Mouse (Mus musculus) spleen, postnatal 0 days (tissue): Measurements from ENCODE around the gene Col17a1. TPM values are rescaled to one million over a fixed set of nuclear protein-coding genes. Genes with fewer than 3 reads are reported as not detected.

Experiments
- polyA plus RNA-seq: library from polyadenylated mRNA; unstranded; fragments of >200 nt; fragmentation: Nextera tagmentation; extraction: Ambion mirVana; gene quantifications from 2 replicates; pipeline ENCODE4 v1.2.1, GENCODE M21; 2015

Gene Col17a1
- 0.07 and 0.22 TPM in 2 replicates for polyA plus RNA-seq

DNA sequence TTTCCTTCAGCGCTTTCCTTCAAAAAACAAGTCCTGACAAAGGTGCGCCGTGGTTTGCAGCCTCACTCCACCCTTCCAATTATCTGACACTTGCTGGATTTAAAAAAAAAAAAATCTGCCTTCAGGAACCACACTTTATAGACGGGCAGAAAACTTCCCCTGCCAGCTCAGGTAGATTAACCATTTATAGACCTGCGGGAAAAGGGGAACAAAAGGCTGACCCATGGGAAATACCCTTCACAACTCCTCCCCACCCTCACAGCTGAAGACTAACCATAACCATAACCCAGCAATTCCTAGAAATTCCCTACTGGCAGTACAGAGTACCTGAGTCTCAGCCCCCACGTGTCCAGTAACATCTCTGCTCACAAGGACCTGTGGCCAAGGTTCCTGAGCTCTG, at the start of gene Col17a1:
Gene Col17a1, minus strand, starts transcription at position 101 of the 400 bp plus-strand sequence.

DNA sequence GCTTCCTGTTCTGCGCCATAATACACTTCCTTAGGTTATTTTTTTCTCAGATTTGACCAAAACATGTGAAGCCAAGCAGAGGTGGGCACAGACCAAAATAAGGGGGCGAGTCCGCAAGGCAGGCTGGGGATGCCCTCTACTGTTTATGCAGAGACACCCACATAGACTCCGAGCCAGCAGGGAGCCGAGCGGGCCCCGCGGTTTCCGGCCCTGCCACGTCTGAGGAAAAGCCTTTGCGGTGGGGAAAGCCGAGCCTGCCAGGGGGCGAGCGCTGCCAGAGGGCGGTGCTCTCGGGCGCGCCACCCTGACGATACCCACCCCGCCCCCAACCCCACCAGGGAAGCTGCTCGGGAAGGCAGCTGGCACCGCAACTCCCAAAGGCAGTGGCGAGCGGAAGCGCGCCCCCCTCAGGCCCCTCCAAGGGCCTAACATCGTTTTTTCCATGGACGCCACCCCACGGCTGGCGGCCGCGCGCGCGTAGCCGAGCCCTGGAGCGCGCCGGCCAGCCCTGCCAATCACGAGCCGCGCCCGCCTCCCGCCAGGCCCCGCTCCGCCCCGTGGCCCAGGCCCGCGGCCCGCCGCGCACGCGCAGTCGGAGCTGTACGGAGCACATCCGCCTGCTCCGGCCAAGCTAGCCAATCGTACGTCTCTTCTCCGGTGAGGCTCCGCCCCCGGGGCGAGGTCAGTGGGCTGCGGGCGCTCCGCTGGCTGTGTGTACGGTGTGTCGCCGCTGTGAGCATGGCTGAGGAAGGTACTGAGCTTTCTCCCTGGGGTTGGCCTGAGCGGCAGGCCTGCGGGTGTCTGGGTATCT, 39.4 kb upstream of the Col17a1 start, which contains the start of gene Sfr1:
Gene Sfr1, plus strand, starts transcription at position 612 of the 811 bp plus-strand sequence.

Other genes with a start within 250 kb of the Col17a1 start
- 2.3 and 3.0 TPM in 2 replicates for gene Sh3pxd2a, start 227.7 kb downstream of the Col17a1 start, polyA plus RNA-seq
- 17.0 and 18.6 TPM in 2 replicates for gene Stn1, start 154.6 kb downstream of the Col17a1 start, polyA plus RNA-seq
- gene Slk, start 112.4 kb downstream of the Col17a1 start, polyA plus RNA-seq = 14.3 and 16.7 TPM in 2 replicates
- gene Sfr1, start 39.6 kb upstream of the Col17a1 start, polyA plus RNA-seq = 114 and 122 TPM in 2 replicates
- gene Gsto1, start 162.9 kb upstream of the Col17a1 start, polyA plus RNA-seq = 109 and 114 TPM in 2 replicates
- 0.63 and 0.65 TPM in 2 replicates for gene Gsto2, start 173.4 kb upstream of the Col17a1 start, polyA plus RNA-seq
- gene Cfap43, start 227.2 kb upstream of the Col17a1 start, polyA plus RNA-seq = 0.15 and 0.28 TPM in 2 replicates
- gene Itprip, start 227.2 kb upstream of the Col17a1 start, polyA plus RNA-seq = 7.5 and 9.3 TPM in 2 replicates
- gene Cfap58, start 245.6 kb upstream of the Col17a1 start, polyA plus RNA-seq = not detected in 2 replicates